Mouse (Mus musculus) testis, postnatal 14 days (tissue): ENCODE measurements around the gene P4hb.
"Not testable (repeated sequence)": the region's sequence is repeated elsewhere in the genome, so short reads cannot be mapped to it uniquely, and the experiment has no call there.

Source experiments
- DNase-seq: peaks from one replicate; pipeline ENCODE4 v3.0.0; 2021; ENCODE audit warnings: low spot score

The P4hb gene

DNA sequence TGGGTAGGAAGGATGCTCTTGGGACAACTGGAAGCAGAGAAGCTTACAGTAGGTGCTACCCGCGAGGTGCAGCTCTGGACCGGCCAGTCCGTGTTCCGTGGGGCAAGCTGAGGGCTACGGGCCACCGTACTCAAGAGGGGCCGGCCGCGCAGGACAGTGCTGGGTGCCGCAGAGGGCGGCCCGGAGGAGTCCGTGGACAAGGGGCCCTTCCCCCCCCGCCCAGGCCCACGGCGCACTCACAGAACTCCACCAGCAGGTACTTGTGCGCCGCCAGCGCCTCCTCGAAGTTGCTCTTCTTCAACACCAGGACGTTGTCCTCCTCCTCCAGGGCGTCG lies 669 bp downstream of the P4hb start:
- no peak for DNase-seq

DNA sequence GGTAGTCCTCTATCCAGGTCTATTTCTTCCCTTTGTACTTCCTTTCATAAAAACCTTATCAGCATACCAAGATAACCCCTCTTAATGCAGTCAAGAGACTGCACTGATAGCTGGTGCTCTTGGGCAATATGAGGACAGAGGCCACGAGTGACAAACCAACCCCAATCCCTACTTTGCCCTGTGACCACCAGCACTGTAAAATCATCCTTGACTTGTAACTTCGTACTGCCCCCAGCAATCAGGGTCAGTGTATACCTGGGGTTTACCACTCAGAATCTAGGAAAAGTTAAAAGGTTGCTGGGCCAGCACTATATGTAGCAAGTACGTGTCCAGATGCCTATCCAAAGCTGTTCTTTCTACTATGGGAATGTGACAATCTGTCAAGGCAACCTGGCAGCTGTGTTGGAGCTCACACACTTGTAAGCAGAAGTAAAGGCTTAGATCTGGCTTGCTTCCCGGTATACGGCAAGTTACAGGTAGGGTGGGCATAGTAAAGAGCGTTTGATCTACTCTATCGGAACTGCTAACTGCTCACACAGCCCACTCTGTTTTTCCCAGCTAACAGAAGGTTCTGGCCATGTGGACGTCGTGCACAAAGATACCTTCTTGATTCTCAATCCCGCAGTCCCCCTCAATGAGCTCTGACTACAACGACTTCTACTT lies 1.2 kb downstream of the P4hb start:
- no peak for DNase-seq

DNA sequence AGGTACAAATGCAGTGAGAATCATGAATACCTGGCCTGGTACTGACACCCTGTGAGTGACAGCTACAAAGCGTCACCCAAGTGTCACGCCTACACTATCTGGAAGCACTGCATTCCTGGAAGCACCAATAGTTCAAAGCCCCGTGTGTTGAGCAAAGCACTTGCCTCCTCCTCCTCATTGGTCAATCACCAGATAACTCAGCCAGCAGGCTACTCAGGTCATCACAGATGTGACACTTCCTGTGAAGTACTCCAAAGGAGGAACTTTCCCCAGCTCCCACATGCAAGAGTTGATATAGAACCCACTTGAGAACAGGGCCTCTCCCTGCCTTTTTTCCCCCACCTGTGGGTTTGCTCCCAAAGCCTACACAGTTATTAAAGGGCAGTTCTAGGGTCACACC lies 1.9 kb downstream of the P4hb start:
- DNase-seq: no peak

DNA sequence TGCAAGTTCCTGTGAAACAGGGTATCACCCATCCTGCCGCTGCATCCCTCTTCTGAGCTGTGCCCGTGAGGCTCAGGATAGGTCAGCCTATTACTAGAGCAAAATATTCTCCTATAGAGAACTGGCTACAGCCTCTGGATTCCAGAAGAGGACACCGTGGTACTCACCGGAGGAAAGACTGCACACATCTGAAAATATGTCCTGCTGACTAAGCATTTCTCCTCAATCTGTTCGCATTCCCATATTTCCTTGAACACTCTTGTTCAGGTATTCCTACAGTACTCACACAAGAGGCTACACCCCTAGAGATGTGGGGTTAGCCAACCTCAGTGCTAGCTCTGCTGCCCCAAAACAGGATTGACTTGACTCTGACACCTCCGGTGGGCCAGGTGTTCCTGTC lies 4.7 kb downstream of the P4hb start:
- no peak for DNase-seq

DNA sequence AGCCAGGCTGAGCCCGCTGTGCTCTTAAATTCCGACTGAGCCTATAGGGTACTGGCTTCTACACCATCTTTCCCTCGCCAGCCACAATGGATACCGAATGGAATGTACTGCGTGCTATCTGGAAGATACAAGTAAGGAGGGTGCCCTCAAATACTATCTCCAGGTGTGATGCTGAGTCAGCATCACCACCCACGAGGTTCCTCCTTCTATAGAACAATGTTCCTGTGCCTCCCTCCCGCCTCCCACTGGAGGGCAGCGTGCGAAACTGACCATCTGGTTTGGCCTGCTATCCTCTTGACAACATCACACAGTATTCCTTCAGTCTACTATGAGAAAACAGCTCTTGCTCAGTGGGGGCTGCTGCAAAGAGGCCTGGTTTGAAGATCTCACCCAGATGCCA lies 7.9 kb downstream of the P4hb start:
- no peak for DNase-seq

DNA sequence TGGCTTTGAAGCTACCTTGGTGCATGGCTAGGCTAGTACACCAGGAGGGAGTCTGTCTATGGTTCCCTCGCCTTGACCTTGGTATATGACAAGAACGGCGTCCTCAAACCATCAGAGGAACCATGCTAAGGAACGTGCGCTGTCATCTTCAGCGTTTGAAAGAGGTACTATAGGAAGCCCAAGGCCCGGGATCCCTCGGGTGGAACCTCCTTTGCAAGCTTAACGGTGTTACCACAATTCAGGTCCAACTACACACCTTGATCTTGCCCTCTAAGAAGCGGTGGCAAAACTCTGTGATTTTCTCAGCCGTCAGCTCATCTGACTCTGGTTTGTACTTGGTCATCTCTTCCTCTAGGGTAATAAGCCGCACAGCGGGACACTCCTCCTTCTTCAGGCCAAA lies 10.1 kb downstream of the P4hb start:
- no peak for DNase-seq

DNA sequence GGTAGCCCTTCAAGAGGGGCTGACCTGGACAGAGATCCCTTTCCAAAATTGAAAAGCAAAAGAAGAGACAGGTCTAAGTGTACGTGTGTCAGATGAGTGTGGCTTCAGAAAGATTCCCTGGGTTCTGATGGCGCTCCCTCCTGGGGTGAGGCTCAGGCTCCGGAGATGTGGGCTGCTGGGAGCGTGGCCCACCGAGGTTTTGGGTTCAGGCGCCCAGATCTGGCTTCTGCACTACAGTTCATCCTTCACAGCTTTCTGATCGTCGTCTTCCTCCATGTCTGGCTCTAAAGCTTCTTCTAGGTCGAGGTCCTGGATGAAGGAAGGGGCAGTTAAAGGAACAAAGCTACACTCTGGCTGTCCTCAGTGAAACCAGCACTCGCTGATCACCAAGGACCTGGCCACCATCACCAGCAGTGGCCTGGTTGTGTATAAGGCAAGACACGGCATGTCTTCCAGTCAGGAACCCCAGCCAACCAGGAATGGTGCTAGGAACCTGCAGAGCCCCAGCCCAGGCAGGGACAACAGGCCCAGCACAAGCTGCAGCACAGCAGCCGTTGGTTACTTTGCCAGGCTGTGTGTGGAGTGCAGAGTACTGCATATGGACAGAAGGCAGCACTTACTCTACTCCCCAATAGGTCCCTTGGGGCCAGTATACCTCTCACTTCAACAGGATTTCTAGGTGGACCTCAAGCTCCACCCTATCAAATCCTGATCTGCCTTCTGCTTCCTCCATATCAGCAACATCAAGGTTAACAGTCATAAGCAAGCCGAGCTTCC lies 11.9 kb downstream of the P4hb start:
- no peak for DNase-seq

DNA sequence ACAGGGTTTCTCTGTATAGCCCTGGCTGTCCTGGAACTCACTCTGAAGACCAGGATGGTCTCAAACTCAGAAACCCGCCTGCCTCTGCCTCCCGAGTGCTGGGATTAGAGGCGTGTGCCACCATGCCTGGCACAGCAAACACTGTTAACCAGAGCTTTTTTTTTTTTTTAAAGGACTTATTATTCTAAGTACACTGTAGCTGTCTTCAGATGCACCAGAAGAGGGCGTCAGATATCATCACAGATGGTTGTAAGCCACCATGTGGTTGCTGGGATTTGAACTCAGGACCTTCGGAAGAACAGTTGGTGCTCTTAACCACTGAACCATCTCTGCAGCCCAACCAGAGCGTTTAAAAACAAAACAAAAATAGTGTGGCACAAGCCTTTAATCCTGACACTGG lies 14.2 kb downstream of the P4hb start:
- not testable (repeated sequence) for DNase-seq

DNA sequence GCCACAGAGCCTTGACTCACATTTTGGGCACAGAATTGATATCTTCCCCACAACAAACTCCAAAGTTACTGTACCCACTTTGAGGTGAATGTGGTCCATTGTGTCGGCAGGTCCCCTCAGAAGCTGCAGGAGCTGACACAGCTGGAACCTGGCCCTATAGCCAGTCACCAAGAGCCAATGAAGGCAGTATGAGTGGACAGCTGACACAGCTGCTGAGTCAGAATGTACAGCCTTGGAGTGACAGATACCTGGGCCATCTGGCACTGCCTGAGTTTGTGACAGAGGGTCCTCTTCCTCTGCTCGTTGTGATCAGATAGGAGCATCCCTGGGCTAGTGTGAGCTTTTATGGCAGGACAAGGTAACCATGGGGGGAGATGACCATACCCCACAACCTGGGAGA lies 17.8 kb downstream of the P4hb start:
- no peak for DNase-seq

DNA sequence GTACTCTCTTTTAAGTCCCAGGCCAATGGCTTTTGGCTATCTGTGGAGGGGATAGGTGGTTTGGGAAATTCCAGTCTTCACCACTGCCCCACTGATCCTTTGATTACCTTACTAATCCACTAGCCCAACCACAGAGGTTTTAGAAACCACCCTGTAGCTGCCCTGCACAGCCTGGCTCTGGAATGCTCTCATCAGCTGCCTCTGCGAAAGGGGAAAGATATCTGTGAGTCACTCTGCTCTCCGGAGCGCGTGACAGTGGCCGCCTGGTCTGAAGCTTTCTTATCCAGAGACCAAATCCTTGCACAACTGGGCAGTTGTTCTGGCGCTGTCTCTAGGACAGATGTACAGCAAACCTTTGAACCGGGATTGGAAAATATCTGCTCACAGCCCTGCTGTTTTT lies 18.2 kb downstream of the P4hb start:
- DNase-seq: no peak

DNA sequence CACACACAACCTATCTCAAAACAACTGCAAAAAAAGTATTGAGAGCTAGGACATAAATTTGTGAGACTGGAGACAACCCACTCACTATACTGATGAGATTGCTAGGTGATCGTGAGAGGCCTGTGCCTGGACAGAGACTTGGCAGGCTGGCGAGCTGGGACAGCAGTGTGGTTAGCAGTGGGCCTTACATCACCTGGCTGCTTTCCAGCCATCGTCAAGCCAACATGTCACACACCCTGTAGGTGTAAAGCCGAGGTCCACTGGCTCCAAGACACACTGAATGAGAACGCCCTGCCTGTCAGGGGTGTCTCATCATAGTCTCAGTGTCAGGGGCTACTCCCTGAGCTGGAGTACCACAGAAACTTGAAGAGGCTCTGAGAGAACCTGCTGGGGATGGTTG lies 20.3 kb downstream of the P4hb start:
- DNase-seq: no peak

DNA sequence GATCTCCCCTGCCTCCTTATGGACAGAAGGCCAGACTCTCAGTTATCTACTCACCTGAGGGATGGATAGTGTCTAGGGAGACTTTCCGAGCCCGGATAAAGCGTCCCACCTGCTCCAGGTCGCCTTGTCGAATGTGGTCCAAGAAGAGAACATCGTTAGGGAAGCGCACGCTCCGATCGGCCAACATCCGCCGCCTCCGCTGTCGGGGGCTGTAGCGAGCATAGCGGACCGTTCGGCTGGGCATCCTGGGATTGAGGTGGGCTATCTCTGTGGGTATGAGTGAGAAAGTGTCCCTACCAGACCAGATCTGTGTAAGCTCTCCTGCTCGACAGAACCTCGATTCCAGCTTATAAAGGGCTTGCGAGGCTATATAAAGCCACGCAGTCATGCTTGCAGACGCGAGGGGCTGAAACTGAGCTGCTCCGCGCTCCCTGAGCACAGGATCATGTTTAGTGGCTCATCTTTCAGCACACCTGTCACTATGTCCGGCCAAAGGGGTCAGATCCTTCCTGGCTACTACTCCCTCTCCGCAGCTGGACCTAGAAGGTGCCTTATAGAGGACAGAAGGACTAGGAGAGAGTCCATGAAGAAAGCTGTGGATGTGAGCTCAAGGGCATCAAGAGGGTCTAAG lies 22.1 kb downstream of the P4hb start, which contains the start of gene Ppp1r27:
Gene Ppp1r27 (minus strand): TSS at position 323 of the 631 bp plus-strand sequence.
- DNase-seq: no peak

DNA sequence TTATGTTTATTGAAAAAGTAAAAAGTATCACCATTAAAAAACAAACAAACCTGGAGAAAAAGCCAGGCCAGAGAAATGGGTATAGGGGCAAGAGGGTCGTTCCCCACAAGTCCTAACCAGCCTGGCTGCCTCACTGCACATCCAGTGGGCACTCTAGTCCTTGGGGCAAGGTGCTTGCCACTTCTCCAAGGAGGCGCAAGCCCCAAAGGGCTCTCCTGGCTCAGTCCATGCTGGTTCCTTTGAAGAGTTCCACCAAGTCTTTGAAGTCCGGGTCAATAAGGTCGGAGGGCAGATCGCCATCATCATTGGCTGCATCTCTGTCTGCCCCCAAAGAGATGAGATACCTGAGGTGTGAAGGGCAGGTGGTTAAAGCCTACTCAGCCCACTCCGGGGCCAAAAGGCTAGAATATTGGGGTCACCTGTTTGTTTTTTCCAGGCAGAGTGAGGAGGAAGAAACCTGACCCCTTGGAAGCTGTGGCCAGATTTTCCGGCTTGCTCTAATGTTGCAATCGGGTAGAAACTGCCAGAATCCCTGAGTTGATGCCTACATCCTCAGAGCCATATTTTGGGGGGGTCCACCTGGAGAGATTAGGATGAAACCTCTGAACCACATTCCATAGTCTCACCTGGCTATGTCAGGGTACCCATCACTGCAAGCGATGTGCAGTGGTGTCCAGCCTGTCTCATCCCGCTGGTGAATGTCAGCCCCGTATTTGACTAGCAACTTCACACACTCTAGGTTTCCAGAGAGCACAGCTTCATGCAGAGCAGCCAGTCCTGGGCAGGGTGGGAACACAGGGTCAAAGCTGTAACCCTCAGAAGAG lies 22.9 kb downstream of the P4hb start:
- DNase-seq: no peak

DNA sequence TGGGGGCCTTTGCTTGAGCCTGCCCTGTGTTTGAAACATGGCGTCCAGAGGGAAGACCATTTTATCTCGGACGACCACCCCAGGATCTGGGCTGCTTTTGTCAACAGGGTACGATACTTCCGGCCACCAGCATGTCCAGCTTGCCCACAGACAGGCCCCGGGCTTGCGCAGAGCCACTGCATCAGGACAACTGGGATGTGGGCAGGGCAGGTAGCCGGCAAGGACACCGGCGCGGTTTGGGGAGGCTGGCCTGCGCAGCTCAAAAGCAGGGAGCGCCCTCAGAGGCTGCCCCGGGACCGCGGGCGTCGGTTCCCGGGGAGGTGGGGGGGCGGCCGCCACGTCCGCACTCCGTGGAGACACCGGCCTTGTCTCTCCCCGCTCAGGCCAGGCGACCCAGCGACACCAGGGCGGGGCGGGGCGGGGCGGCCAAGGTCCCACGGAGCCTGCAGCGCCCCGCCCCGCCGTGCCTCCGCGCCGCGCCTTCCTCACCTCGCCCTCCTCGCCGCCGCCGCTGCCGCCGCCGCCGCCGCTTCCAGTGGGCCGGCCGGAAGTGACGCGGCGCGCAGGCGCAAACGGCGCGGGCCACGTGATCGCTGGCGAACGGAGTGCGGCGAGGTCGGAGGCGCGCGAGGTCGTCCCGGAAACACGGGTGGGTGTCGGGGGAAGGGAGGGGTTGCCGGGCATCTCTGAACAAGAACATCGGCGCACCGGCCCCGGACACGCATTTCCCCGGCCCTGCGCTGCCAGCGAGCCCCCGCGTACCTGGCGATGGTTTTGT lies 23.7 kb downstream of the P4hb start, which contains the start of gene Mcrip1:
Gene Mcrip1 (minus strand): TSS at position 560 of the 778 bp plus-strand sequence.
- peak; percentile 91 for DNase-seq

DNA sequence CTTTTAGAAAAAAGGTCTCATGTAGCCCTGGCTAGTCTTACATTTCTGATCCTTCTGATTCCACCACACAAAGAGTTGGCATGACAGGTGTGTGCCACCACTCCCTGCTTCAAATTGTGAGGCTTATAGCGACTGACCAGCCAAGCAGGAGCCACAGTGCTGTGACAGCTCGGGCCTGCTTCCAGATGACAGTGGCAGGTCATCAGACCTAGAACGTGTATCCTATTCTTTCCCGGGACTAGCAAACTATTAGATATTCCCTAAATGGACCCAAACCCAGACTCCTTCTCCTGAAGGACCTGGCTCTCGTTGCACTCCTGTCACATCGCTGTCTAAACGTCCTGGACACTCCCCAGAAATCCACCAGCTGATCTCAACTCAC lies 24.3 kb downstream of the P4hb start:
- no peak for DNase-seq

DNA sequence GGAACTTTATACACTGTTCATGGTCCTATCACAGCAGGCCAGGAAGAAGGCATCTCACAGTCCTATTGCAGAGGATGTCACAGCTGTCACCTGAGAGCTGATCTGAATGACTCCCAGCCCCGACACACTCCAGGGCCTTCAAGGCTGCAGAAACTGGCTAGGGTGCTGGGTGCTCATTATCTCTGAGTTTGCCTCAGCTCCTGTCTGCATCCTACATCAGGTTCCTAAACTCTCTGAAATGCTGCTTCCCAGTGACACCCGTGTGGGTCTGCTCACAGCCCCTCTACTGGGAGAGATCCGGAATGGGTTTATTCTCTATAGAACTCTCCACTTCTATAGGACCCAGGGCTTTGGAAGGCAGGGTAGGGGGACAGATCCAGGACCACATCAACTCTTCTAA lies 24.8 kb downstream of the P4hb start:
- DNase-seq: no peak

DNA sequence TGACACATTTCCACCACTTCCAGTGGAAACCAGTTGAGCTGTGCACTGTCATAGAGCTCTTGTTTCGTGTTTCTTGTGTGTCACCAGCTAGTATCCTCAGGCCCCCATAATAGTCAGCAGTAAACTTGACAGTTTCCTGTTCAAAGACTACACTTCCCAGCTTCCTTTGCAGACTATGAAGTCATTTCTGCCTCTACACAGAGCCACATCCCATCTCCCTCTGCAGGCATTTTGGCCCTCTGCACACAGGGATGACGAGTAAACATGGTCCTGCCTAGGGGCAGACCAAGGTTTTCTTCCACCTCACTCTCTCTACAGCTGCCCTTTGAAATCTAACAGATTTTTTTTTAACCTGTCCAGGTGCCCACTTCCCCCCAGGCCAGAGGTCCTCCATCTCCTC lies 25.6 kb downstream of the P4hb start:
- no peak for DNase-seq

DNA sequence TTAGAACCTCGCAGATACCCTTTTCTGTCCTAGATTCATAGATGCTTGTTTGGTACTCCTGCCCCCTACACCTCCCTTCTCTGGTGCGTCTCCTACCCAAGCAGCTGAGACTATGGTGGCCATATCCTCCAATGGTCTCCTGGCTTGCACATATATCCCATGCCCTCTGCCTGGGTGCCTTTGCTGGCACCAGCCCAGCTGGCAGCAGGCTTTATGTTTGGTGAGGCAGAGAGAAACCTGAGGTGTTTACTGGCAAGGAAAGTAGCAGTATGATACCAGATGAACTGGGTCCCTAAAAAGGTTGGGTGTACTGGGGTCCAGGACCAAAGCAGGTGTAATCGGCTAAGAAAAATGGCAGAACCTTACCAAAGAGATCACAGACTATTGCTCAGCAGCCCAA lies 27.1 kb downstream of the P4hb start:
- DNase-seq: no peak

DNA sequence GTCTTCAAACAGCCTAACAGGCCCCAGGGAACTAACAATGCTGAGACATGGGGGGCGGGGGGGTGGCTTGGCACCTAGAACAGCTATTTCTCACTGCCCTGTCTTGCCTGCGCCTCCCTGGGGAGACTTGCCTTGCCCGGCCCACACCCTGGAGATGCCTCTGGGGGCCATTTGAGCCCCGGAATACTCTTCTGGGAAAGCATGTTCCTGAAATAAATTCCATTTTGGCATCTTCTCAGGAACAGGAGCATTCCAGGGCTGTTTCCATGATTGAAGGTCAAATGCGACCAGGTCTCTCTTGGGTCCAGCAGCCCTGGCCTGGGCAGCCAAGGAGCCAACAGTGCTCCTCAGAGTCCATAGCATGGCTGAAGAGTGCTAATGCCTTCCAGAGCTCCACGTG lies 30.7 kb downstream of the P4hb start:
- no peak for DNase-seq

DNA sequence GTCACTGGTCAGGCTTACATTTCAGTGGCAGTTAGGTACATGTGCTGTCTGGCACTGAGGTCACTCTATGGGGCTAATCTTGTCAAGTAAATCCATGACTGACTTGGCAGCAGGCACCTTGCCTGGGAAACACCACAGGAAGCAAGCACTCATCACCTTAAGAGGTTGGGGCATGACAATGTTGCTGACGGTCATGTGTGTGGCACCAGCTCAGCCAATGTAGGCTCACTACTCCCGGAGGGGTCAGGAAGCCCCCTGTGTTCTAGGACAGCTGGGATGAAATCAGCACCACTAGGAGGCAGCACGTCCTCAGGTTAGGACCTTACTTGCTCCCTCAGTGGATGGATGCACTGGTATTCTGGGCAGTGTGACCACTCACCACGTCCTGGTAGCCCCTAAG lies 31.1 kb downstream of the P4hb start:
- DNase-seq: no peak

DNA sequence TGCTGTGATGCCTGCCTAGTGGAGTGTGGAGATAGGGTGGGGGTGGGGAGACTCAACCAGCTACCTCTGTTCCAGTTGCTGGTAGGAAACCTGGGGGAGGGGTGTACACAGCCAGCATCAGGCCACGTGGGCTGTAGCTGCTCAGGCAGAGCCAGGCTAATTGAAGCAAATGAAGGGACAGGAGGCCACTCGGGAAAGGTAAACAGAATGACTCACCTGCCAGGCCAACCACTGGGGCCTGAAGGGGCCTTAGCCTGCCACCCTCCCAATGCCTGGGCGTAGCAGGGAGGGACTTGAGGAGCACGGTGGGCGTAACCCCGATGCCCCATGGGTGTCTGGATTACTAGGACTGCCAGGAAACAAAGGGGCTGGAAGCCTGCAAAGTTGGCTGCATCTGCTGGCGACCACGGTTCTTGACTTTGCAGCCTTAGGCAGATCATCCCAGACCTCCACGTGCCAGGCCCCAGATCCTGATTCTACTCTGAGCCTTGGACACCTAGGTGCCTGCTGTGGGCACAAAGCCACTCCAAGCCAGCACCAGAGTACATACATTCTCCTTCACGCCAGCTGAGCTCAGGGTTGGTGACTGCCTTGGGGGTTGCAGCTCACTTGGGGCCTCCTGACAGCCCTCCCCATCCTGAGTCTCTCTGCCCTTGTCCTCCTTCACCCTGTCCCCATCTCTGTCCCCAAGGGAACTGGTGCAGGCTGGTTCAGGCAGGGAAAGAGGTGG lies 33.6 kb downstream of the P4hb start:
- no peak for DNase-seq
